Comparison of ENCODE assay signal across 8 mouse cellular contexts in genomic region chr13:54425269-54425668, GRCm38 (mm10). TPM values are rescaled to one million over a fixed set of nuclear protein-coding genes. Genes with fewer than 3 reads are reported as not detected.
DNase-seq lines count a peak whose midpoint lies in the region; ATAC-seq and TF ChIP-seq lines count a peak whose summit lies in the region.

No protein-coding gene starts in this region.

- H3K36me3 ChIP-seq in testis, adult 2 months (ENCODE audit: control insufficient read depth, insufficient read depth, low read length): no peaks in the 10 kb centered on the region
- no peaks in the 10 kb centered on the region for H3K36me3 ChIP-seq in liver, postnatal 0 days (replicated peaks; ENCODE audit: insufficient read depth, low read length)

- no peaks in the 10 kb centered on the region for H3K9me3 ChIP-seq in liver, postnatal 0 days (ENCODE audit: low read length)

- TF ChIP-seq CTCF in testis, adult 2 months (IDR thresholded peaks at IDR 0.05; ENCODE audit: control insufficient read depth, insufficient read depth, insufficient replicate concordance, low read depth, low read length): no peak
- TF ChIP-seq CTCF in liver, postnatal 0 days (IDR thresholded peaks at IDR 0.05; ENCODE audit: low read depth): no peak

- 34% methylated on average over 2 of the region's 2 CpGs for WGBS in liver, postnatal 0 days (ENCODE audit: insufficient replicate concordance)

- H3K4me1 ChIP-seq in testis, adult 2 months (ENCODE audit: control insufficient read depth, insufficient read depth, low read length): no peaks in the 10 kb centered on the region
- peaks cover 7% of the 10 kb centered on the region for H3K4me1 ChIP-seq in liver, postnatal 0 days (ENCODE audit: insufficient read depth)

- peak overlapping the region; percentile 47 for H3K4me3 ChIP-seq in testis, adult 2 months (ENCODE audit: control insufficient read depth, low read depth, low read length)
- H3K4me3 ChIP-seq in liver, postnatal 0 days (ENCODE audit: low read depth, low read length): no peak overlapping the region

- no peaks in the 10 kb centered on the region for H3K27me3 ChIP-seq in testis, adult 2 months (ENCODE audit: control insufficient read depth, insufficient read depth, low read length)
- H3K27me3 ChIP-seq in liver, postnatal 0 days (ENCODE audit: insufficient read depth, low read length): no peaks in the 10 kb centered on the region

- no peak for TF ChIP-seq POLR2A in testis, adult 2 months (IDR thresholded peaks at IDR 0.05; ENCODE audit: control insufficient read depth, low read depth, low read length)

- peak; percentile 96 for ATAC-seq in liver, postnatal 0 days
- ATAC-seq in erythroblast, adult 5-6 weeks (replicated peaks; ENCODE audit: low FRiP score, poor library complexity, severe bottlenecking): no peak
- no peak for ATAC-seq in granulocyte monocyte progenitor cell, adult 5-6 weeks (replicated peaks; ENCODE audit: poor library complexity, severe bottlenecking)

- 0 out of 2 replicates have a peak, but pooled peaks have one; percentile 13 for TF ChIP-seq EP300 in liver, postnatal 0 days (IDR thresholded peaks at IDR 0.05; ENCODE audit: low read depth)

- H3K4me2 ChIP-seq in liver, postnatal 0 days (ENCODE audit: low read depth, low read length): 0 out of 2 replicates have a peak overlapping the region, but pooled peaks have one; percentile 18

- no peak overlapping the region for H3K27ac ChIP-seq in testis, adult 2 months (ENCODE audit: control insufficient read depth, insufficient read depth, low read depth, low read length)
- peak overlapping the region; percentile 86 for H3K27ac ChIP-seq in liver, postnatal 0 days (ENCODE audit: low read depth)

- no peak overlapping the region for H3K9ac ChIP-seq in liver, postnatal 0 days (replicated peaks)

- no peak for DNase-seq in testis, postnatal 14 days (ENCODE audit: low spot score)
- peak; percentile 66 for DNase-seq in kidney, adult 18-20 months
- peak; percentile 73 for DNase-seq in liver, postnatal 0 days
- peak; percentile 21 for DNase-seq in skeletal muscle tissue, adult 2 months (ENCODE audit: low read depth, low spot score)
- no peak for DNase-seq in gastrocnemius, adult 8-10 months (ENCODE audit: low spot score in 2 of 2)

RNA-seq across cellular contexts. Expression of gene Thoc3, which starts 43.4 kb away (rescaled TPM):
- polyA plus RNA-seq in testis, adult 2 months (2012; rRNA removed): 14.0 and 15.7 TPM in 2 replicates
- 32.8 and 37.4 TPM in 2 replicates for polyA plus RNA-seq in liver, postnatal 0 days (2015; fragmentation: Nextera tagmentation; extraction: Ambion mirVana)
- 3.6 and 6.7 TPM in 2 replicates for total RNA-seq in erythroblast, adult 5-6 weeks (2015; ENCODE audit: low replicate concordance)
- 5.7 and 9.3 TPM in 2 replicates for total RNA-seq in erythroblast, adult 5-6 weeks (2017; ENCODE audit: low replicate concordance)
- total RNA-seq in gastrocnemius, adult 8-10 months (2022): 10 to 100 TPM; 12.0 to 19.0 (median 16.5) TPM
- total RNA-seq in granulocyte monocyte progenitor cell, adult 5-6 weeks (2014; fragmentation: Nextera tagmentation): 22.1 and 26.7 TPM in 2 replicates
- total RNA-seq in granulocyte monocyte progenitor cell, adult 5-6 weeks (2017): 42.0 and 57.2 TPM in 2 replicates

RNA-seq across cellular contexts. Expression of gene Cplx2, which starts 54.1 kb away (rescaled TPM):
- 0.23 and 0.31 TPM in 2 replicates for polyA plus RNA-seq in testis, adult 2 months (2012; rRNA removed)
- polyA plus RNA-seq in liver, postnatal 0 days (2015; fragmentation: Nextera tagmentation; extraction: Ambion mirVana): 0.89 and 0.97 TPM in 2 replicates
- not detected in 2 replicates for total RNA-seq in erythroblast, adult 5-6 weeks (2015; ENCODE audit: low replicate concordance)
- total RNA-seq in erythroblast, adult 5-6 weeks (2017; ENCODE audit: low replicate concordance): 0.34 TPM in 1 of 2 replicates, not detected in the other
- total RNA-seq in gastrocnemius, adult 8-10 months (2022): under 1 TPM; 0.51 to 0.72 (median 0.65) TPM
- not detected in 2 replicates for total RNA-seq in granulocyte monocyte progenitor cell, adult 5-6 weeks (2014; fragmentation: Nextera tagmentation)
- not detected in 2 replicates for total RNA-seq in granulocyte monocyte progenitor cell, adult 5-6 weeks (2017)

Comparison
In these comparisons a context has a peak if more than half of its experiments do, and no peak if none do; other contexts are left out.
1. DNase-seq: peak in kidney, adult 18-20 months (single experiment), liver, postnatal 0 days (single experiment) and skeletal muscle tissue, adult 2 months (single experiment); none in testis, postnatal 14 days (single experiment) and gastrocnemius, adult 8-10 months (0 of 2).